Mouse (Mus musculus) G1E (cell line): ENCODE data around the gene Cacna1c. TPM values are rescaled to one million over a fixed set of nuclear protein-coding genes. Genes with fewer than 3 reads are reported as not detected.

Source experiments
- ATAC-seq: 2 replicates; pipeline ENCODE4 v1.8.0; 2016; ENCODE audit warnings: mild to moderate bottlenecking; ENCODE audit not compliant: insufficient number of reproducible peaks, poor library complexity, low FRiP score, severe bottlenecking; ENCODE audit errors: extremely low read depth
- DNase-seq: peaks from one replicate; pipeline ENCODE4 v3.0.0; 2012; ENCODE audit warnings: low spot score
- H3K27me3 ChIP-seq: 2 replicates; pipeline ENCODE4 v1.6.1; 2012; ENCODE audit warnings: mild to moderate bottlenecking, low read length, inconsistent platforms; ENCODE audit not compliant: insufficient read depth
- H3K36me3 ChIP-seq: replicated peaks from 2 replicates; pipeline ENCODE3; 2012; ENCODE audit warnings: mild to moderate bottlenecking, inconsistent platforms
- H3K4me1 ChIP-seq: 2 replicates; pipeline ENCODE4 v1.6.1; 2012; ENCODE audit warnings: low read depth, low read length, inconsistent platforms, mixed read lengths; ENCODE audit not compliant: insufficient read depth
- H3K4me3 ChIP-seq: 2 replicates; pipeline ENCODE4 v1.5.1; 2012; ENCODE audit warnings: low read depth, mild to moderate bottlenecking, inconsistent platforms, low read length, moderate library complexity, mixed read lengths
- H3K9me3 ChIP-seq: replicated peaks from 2 replicates; pipeline ENCODE4 v1.6.1; 2012; ENCODE audit warnings: inconsistent platforms
- CTCF ChIP-seq: IDR thresholded peaks from 2 replicates; pipeline ENCODE4 v1.5.1; 2012; ENCODE audit warnings: low read depth, low read length, inconsistent platforms, mixed read lengths
- GATA1 ChIP-seq: IDR thresholded peaks from 2 replicates; pipeline ENCODE4 v1.6.1; 2012; ENCODE audit warnings: borderline replicate concordance, low read length, inconsistent platforms, mixed read lengths
- GATA2 ChIP-seq: IDR thresholded peaks from 2 replicates; pipeline ENCODE4 v1.6.1; 2012; ENCODE audit warnings: low read depth, low read length, inconsistent platforms, borderline replicate concordance
- POLR2AphosphoS5 ChIP-seq: IDR thresholded peaks from 2 replicates; pipeline ENCODE4 v1.6.1; 2012; ENCODE audit warnings: low read depth, low read length, inconsistent platforms; ENCODE audit not compliant: insufficient replicate concordance
- TAL1 ChIP-seq: conservative IDR thresholded peaks from 2 replicates; pipeline ENCODE4 v1.6.1; 2012; ENCODE audit warnings: low read depth, low read length, inconsistent platforms, mixed read lengths
- polyA plus RNA-seq: library from polyadenylated mRNA; stranded (reverse); fragments of >175 nt; gene quantifications from 2 replicates; pipeline ENCODE4 v1.2.3, GENCODE M21; 2012
- total RNA-seq, 2 experiments: library from RNA; stranded (forward) in 1 of 2; stranded (reverse) in 1 of 2; fragments of 200-1000 nt in 1 of 2; fragments of >200 nt in 1 of 2; fragmentation: Nextera tagmentation in 1 of 2; gene quantifications; 2 replicates each; pipeline ENCODE4 v1.2.3; 2014 to 2017

Cacna1c gene
- total and polyA plus RNA-seq, 3 experiments, result 0.11 TPM; not detected in 2

DNA sequence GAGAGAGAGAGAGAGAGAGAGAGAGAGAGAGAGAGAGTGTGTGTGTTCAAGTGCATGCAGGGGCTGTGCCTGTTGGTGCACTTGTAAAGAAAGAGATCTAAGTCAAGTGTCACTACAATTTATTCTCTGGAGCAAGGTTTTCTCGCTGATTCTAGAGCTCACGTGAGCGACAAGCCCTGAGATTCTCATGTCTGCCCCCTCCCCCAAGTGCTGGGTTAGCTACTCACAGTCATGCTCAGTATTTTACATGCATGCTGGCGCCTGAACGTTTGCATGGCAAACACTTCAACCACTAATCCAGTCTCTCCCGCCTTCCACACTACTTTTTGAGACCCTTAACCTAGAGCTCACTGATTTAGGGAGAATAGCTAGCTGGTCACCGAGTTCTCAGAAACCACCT, 99.7 kb downstream of the Cacna1c start:
- Histone ChIP-seq H3K36me3 (no peaks in the 10 kb centered on the region), H3K4me1 (no peaks in the 10 kb centered on the region), H3K4me3 (no peak overlapping the region), H3K27me3 (no peaks in the 10 kb centered on the region), H3K9me3 (peaks cover 44% of the 10 kb centered on the region)
- TF ChIP-seq POLR2AphosphoS5 (no peak), CTCF (no peak), GATA1 (no peak), GATA2 (no peak), TAL1 (no peak)
- DNase-seq, result no peak
- ATAC-seq, result no peak

DNA sequence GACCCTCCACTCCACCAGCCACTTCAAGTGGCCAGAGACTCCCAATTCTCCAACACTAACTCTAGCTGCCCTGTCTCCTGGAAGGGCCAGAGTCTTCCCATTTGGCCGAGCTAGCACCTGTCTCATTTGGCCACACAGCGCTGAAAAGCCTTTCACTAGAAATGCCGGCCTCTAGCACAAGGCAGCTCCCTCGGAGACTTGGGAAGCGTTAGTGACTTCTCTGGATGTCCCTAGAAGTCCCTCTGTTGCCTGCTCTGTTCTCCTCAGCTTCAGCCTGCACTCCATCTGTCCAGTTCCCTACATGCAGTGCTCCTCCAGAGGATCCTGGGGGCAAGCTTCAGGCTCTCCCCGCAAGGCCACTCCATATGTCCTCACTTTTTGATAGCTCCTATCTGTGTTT, 101.1 kb downstream of the Cacna1c start:
- no peak overlapping the region for H3K4me3 ChIP-seq
- no peaks in the 10 kb centered on the region for H3K27me3 ChIP-seq
- DNase-seq (no peak), ATAC-seq (no peak)
- H3K9me3 ChIP-seq, result peaks cover 44% of the 10 kb centered on the region
- H3K36me3 ChIP-seq, result no peaks in the 10 kb centered on the region
- no peaks in the 10 kb centered on the region for H3K4me1 ChIP-seq
- TF ChIP-seq GATA1, result no peak
- TF ChIP-seq CTCF, result no peak
- TF ChIP-seq GATA2, result no peak
- TF ChIP-seq TAL1, result no peak
- no peak for TF ChIP-seq POLR2AphosphoS5

DNA sequence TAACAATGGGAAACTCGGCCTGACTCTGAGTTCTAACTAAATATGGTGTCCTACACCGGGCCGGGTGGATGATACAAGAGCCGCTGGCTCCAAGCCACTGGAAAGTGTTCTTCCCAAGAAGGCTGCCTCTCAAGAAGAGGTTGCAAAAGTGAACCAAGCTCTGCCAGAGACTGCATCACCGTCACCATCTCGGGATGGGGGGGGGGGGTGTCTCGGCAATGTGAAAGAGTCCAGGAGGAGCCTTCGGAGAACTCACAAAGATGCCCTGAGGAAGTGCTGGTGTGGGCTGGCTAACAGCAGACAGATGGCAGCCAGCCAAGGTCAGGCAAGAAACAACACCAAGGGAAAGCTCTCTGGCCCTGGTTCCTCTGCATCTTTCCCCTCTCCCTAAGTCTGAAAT, 107.0 kb downstream of the Cacna1c start:
- Histone ChIP-seq H3K9me3 (peaks cover 53% of the 10 kb centered on the region), H3K4me1 (no peaks in the 10 kb centered on the region), H3K27me3 (no peaks in the 10 kb centered on the region), H3K4me3 (no peak overlapping the region), H3K36me3 (no peaks in the 10 kb centered on the region)
- DNase-seq, result no peak
- TF ChIP-seq POLR2AphosphoS5 (no peak), GATA1 (no peak), GATA2 (no peak), CTCF (no peak), TAL1 (no peak)
- no peak for ATAC-seq

DNA sequence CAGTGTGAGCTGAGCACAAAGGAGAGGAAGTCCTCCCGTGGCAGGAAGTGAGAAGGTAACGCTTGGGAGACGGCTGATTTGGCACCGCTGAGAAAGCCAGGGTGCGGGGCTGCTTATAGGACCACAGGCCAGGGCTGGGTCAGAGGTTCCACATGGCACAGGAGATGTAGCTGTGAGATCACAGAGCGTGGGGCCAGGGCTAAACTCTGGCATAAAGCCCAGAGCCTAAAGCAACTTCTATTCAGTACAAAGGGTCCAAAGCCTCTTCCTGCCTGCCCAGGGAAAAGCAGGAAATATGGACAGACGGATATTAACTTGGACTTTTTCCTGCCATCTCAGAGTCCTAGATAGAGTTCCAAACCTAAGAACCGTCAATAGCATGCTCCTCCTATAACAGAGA, 107.8 kb downstream of the Cacna1c start:
- Histone ChIP-seq H3K9me3 (peaks cover 55% of the 10 kb centered on the region), H3K4me3 (no peak overlapping the region), H3K4me1 (no peaks in the 10 kb centered on the region), H3K27me3 (no peaks in the 10 kb centered on the region), H3K36me3 (no peaks in the 10 kb centered on the region)
- ATAC-seq (no peak), DNase-seq (no peak)
- TF ChIP-seq GATA1 (no peak), CTCF (no peak), POLR2AphosphoS5 (no peak), GATA2 (no peak), TAL1 (no peak)

DNA sequence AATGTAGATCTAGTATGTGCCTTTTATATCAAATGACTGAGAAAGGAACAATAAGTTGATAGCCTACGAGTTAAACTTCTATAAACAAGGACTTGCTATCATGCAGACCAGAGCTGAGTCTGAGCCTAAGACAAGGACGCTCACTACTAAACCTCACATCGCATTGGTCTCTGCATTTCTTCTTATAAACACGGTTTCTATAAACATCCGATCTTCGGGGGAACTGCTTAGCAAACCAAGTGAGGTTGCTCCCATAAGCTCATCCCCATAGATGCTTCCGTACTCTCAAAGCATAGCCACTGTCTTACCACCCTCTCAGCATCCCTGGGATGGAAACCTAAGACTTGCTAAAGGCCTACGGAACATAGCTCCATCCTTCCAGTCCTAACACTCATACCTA, 108.3 kb downstream of the Cacna1c start:
- no peak for TF ChIP-seq TAL1
- TF ChIP-seq GATA1, result no peak
- TF ChIP-seq POLR2AphosphoS5, result no peak
- no peak for TF ChIP-seq GATA2
- no peak for TF ChIP-seq CTCF
- no peaks in the 10 kb centered on the region for H3K27me3 ChIP-seq
- no peak overlapping the region for H3K4me3 ChIP-seq
- ATAC-seq, result no peak
- no peaks in the 10 kb centered on the region for H3K4me1 ChIP-seq
- DNase-seq, result no peak
- peaks cover 52% of the 10 kb centered on the region for H3K9me3 ChIP-seq
- no peaks in the 10 kb centered on the region for H3K36me3 ChIP-seq

DNA sequence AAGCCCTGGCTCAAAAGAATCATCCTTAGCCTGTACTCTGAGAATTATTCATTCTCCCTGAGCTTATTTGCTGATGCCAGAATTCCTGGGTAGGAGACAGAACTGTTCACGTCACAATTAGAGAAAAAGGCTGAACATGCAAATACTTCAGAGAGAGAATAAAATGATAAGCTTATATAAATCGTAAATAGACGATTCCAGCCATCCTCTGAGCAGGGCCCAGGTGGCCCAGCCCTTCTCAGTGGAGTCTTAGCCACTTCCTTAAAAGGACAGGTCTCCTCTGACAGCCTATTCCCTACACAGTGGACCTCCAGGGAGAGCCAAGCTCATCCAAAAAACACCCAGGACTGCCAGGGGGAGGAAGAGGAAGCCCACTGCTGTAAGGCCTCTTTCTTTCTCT, 110.4 kb downstream of the Cacna1c start:
- Histone ChIP-seq H3K4me3 (no peak overlapping the region), H3K4me1 (no peaks in the 10 kb centered on the region), H3K27me3 (no peaks in the 10 kb centered on the region), H3K36me3 (no peaks in the 10 kb centered on the region), H3K9me3 (peaks cover 57% of the 10 kb centered on the region)
- no peak for ATAC-seq
- no peak for TF ChIP-seq TAL1
- no peak for TF ChIP-seq GATA1
- TF ChIP-seq CTCF, result no peak
- TF ChIP-seq GATA2, result no peak
- TF ChIP-seq POLR2AphosphoS5, result no peak
- DNase-seq, result no peak
